Mouse (Mus musculus) kidney, embryonic 14.5 days (tissue): Measurements from ENCODE around the gene Tubb5. TPM values are rescaled to one million over a fixed set of nuclear protein-coding genes. Genes with fewer than 3 reads are reported as not detected.

Experiments
- ATAC-seq: fragments of 200-750 bp; cut with Nextera tagmentation; 2 replicates; pipeline ENCODE4 v1.8.0; 2017; ENCODE audit warnings: moderate number of reproducible peaks, mild to moderate bottlenecking, moderate TSS enrichment, moderate library complexity; ENCODE audit not compliant: low FRiP score, low TSS enrichment
- H3K27ac ChIP-seq: fragments of 300-500 bp; sonication (generic); 2 replicates; pipeline ENCODE4 v1.5.1; 2014; ENCODE audit warnings: low read depth, mild to moderate bottlenecking, low read length, moderate library complexity, mixed read lengths
- H3K27me3 ChIP-seq: fragments of 300-500 bp; sonication (generic); 2 replicates; pipeline ENCODE4 v1.6.1; 2014; ENCODE audit warnings: mild to moderate bottlenecking, low read length; ENCODE audit not compliant: control insufficient read depth, insufficient read depth
- H3K36me3 ChIP-seq: fragments of 300-500 bp; sonication (generic); 2 replicates; pipeline ENCODE4 v1.6.1; 2014; ENCODE audit warnings: low read length, mixed read lengths; ENCODE audit not compliant: control insufficient read depth, insufficient read depth
- H3K4me1 ChIP-seq: fragments of 300-500 bp; sonication (generic); 2 replicates; pipeline ENCODE4 v1.6.1; 2014; ENCODE audit warnings: low read length, mixed read lengths; ENCODE audit not compliant: control insufficient read depth, insufficient read depth
- H3K4me2 ChIP-seq: fragments of 300-500 bp; sonication (generic); replicated peaks from 2 replicates; pipeline ENCODE4 v1.6.1; 2014; ENCODE audit warnings: low read depth, mild to moderate bottlenecking, low read length
- H3K4me3 ChIP-seq: fragments of 300-500 bp; sonication (generic); 2 replicates; pipeline ENCODE4 v1.5.1; 2014; ENCODE audit warnings: mild to moderate bottlenecking, low read length
- H3K9ac ChIP-seq: fragments of 300-500 bp; sonication (generic); 2 replicates; pipeline ENCODE4 v1.6.1; 2014; ENCODE audit warnings: low read depth, mild to moderate bottlenecking, low read length, moderate library complexity
- H3K9me3 ChIP-seq: fragments of 300-500 bp; sonication (generic); 2 replicates; pipeline ENCODE4 v1.6.1; 2016; ENCODE audit warnings: low read length; ENCODE audit not compliant: control insufficient read depth
- WGBS: fragments of 180-500 bp; shearing (Covaris S2); extraction: QIAGEN DNeasy Blood & Tissue Kit; methylation state at CpG from one replicate; pipeline ENCODE4 v1.1.7; 2014; 5-methylcytosine and 5-hydroxymethylcytosine counted together
- polyA plus RNA-seq: library from polyadenylated mRNA; unstranded; fragments of >200 nt; fragmentation: Nextera tagmentation; extraction: Ambion mirVana; gene quantifications from 2 replicates; pipeline ENCODE4 v1.2.1, GENCODE M21; 2014

Gene Tubb5
- polyA plus RNA-seq, 1 experiment from 2014 or later, result 1,103 TPM

DNA sequence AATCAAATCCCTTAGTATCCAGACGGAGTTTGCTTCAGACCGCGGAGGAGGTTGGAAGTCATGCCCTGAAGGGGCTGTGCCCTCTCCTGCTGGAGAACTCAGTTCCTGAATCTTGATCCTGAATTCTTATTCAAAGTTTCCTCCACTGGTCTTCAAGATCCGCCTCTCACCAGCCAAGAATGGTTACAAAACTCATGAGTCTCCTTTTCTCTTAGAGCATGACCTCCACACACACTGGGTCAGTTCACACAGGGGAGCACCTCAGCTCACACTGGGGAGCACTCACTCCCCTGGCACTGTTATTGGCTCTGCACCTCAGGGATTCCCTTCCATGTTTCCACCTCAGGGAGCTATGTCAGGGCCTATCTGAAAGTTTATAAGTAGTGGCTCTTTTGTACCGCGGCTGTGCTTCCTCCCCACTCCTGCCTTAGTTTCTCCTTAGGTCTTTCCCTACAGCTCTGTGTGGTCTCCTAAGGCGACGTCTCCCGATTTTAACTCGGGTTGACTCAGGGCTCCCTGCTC is 26.8 kb upstream of the Tubb5 start:
- Histone ChIP-seq H3K4me2 (peak overlapping the region; percentile 58), H3K9ac (peak overlapping the region; percentile 60), H3K27ac (peak overlapping the region; percentile 91), H3K4me3 (peak overlapping the region; percentile 54), H3K4me1 (peaks cover 41% of the 10 kb centered on the region), H3K27me3 (no peaks in the 10 kb centered on the region), H3K9me3 (no peaks in the 10 kb centered on the region), H3K36me3 (no peaks in the 10 kb centered on the region)
- ATAC-seq, result no peak
- 24% methylated on average over 10 of the region's 10 CpGs for WGBS

DNA sequence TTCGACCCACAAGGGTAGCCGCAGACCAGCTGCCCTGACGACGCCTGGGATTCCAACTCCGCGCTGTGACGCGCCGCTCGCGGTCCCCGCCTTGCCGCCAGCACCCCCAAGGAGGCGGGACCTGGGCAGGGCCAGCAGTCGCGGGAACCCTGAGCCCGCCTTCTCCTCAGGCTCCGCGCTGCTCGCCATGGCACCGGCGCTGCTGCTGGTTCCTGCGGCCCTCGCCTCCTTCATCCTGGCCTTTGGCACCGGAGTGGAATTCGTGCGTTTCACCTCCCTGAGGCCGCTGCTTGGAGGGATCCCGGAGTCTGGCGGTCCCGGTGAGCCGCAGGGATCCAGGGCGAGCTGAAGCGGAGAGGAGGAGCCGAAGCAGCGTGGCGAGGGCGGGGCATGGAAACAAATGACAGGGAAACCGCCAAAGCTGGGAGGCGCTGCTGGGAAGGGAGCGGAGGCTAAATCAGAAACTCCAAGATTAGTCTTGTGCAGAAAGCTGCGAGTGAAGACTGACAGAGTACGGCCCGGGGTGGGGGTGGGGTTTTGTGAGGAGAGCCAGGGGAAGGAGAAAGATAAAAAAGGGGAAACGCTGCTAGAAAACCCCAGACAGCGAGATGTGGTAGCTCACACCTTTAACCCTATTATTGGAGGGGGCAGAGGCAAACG is 23.2 kb upstream of the Tubb5 start, which contains the start of gene Nrm:
Gene Nrm (plus strand): TSS at position 121 of the 660 bp plus-strand sequence.
- H3K9ac ChIP-seq, result peak within 1 kb of the TSS; percentile 73
- no peaks in the 10 kb centered on the region for H3K27me3 ChIP-seq
- H3K4me2 ChIP-seq, result peak within 1 kb of the TSS; percentile 51
- no peaks in the 10 kb centered on the region for H3K9me3 ChIP-seq
- H3K36me3 ChIP-seq, result peaks cover 18% of the 10 kb centered on the region
- peak within 1 kb of the TSS; percentile 77 for H3K4me3 ChIP-seq
- peak within 1 kb of the TSS; percentile 75 for H3K27ac ChIP-seq
- WGBS, result under 1% methylated on average over 47 of the region's 47 CpGs
- H3K4me1 ChIP-seq, result peaks cover 13% of the 10 kb centered on the region; the same call in 1 of the 2 replicates
- ATAC-seq, result peak; percentile 91

DNA sequence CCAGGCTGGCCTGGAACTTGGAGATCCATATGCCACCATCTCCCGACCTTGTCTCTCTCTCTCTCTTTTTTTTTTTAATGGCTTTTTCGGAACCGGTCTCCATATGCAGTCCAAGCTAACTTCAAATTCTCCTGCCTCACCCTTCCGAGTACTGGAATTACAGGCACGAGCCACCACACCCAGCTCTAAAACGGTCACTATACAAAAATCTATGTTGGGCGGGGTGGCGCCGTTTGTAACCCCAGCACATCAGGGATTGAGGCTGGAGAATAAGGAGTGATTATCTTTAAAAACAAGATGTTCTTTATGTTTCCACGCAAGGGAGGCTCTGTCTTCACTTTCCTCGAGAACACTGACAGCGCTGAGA is 22.7 kb upstream of the Tubb5 start:
- H3K4me2 ChIP-seq, result peak overlapping the region; percentile 51
- 3% methylated on average over 12 of the region's 12 CpGs for WGBS
- H3K9me3 ChIP-seq, result no peaks in the 10 kb centered on the region
- peak overlapping the region; percentile 75; the same call in 1 of the 2 replicates for H3K27ac ChIP-seq
- H3K27me3 ChIP-seq, result no peaks in the 10 kb centered on the region
- ATAC-seq, result peak; percentile 10
- peaks cover 18% of the 10 kb centered on the region for H3K36me3 ChIP-seq
- H3K4me1 ChIP-seq, result peaks cover 13% of the 10 kb centered on the region; the same call in 1 of the 2 replicates
- H3K9ac ChIP-seq, result peak overlapping the region; percentile 73
- H3K4me3 ChIP-seq, result peak overlapping the region; percentile 77

GRCm38 (mm10) chr17:35859835-35860234 is 21.7 kb upstream of the Tubb5 start:
- Histone ChIP-seq H3K4me2 (no peak overlapping the region), H3K36me3 (peaks cover 20% of the 10 kb centered on the region), H3K4me1 (peaks cover 10% of the 10 kb centered on the region; the same call in 1 of the 2 replicates), H3K9ac (no peak overlapping the region), H3K27me3 (no peaks in the 10 kb centered on the region), H3K9me3 (no peaks in the 10 kb centered on the region), H3K4me3 (no peak overlapping the region), H3K27ac (no peak overlapping the region)
- 45% methylated on average over 2 of the region's 2 CpGs for WGBS
- no peak for ATAC-seq

DNA sequence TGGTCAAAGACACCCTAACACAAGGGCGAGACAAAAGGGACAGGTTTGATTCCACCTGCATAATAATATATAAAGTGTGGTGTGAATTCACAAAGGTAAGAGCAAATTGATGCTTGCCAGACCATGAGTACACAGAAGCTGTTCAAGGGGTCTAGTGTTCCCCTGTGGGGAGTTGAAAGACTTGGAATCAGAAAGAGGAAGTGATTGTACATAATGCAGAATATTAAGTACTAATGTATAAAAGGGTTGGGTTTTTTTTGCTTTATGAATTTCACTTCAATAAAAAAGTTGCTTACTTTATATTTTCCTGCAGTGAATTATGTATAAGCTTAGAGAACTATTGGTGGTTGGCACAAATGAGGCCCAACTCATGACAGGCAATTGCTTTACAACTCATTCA is 21.3 kb upstream of the Tubb5 start:
- no peak for ATAC-seq
- WGBS, result 98% methylated on average over 1 of the region's 1 CpGs
- no peak overlapping the region for H3K4me2 ChIP-seq
- H3K36me3 ChIP-seq, result peaks cover 24% of the 10 kb centered on the region
- H3K27me3 ChIP-seq, result no peaks in the 10 kb centered on the region
- H3K4me1 ChIP-seq, result peaks cover 6% of the 10 kb centered on the region; the same call in 1 of the 2 replicates
- H3K27ac ChIP-seq, result no peak overlapping the region
- no peak overlapping the region for H3K9ac ChIP-seq
- H3K4me3 ChIP-seq, result no peak overlapping the region
- H3K9me3 ChIP-seq, result no peaks in the 10 kb centered on the region

- no peak overlapping the region for H3K4me2 ChIP-seq
- H3K27ac ChIP-seq, result no peak overlapping the region
- H3K36me3 ChIP-seq, result peaks cover 83% of the 10 kb centered on the region
- no peak overlapping the region for H3K4me3 ChIP-seq
- no peaks in the 10 kb centered on the region for H3K4me1 ChIP-seq
- no peak for ATAC-seq
- WGBS, result 94% methylated on average over 3 of the region's 3 CpGs
- H3K9me3 ChIP-seq, result no peaks in the 10 kb centered on the region
- H3K9ac ChIP-seq, result no peak overlapping the region
- H3K27me3 ChIP-seq, result no peaks in the 10 kb centered on the region
Observed at GRCm38 (mm10) chr17:35850974-35851373, 12.9 kb upstream of the Tubb5 start.

GRCm38 (mm10) chr17:35848112-35848511 is 10.0 kb upstream of the Tubb5 start:
- no peak overlapping the region for H3K9ac ChIP-seq
- WGBS, result 58% methylated on average over 1 of the region's 1 CpGs
- H3K4me2 ChIP-seq, result no peak overlapping the region
- 0 out of 2 replicates have a peak, but pooled peaks have one; percentile 53 for ATAC-seq
- H3K27ac ChIP-seq, result no peak overlapping the region
- no peaks in the 10 kb centered on the region for H3K9me3 ChIP-seq
- no peaks in the 10 kb centered on the region for H3K27me3 ChIP-seq
- peaks cover 80% of the 10 kb centered on the region for H3K36me3 ChIP-seq
- no peak overlapping the region for H3K4me3 ChIP-seq
- 0 out of 2 replicates have a peak, but pooled peaks cover 1% of the 10 kb centered on the region for H3K4me1 ChIP-seq

- no peak overlapping the region for H3K4me3 ChIP-seq
- no peak overlapping the region for H3K27ac ChIP-seq
- no peak for ATAC-seq
- WGBS, result 92% methylated on average over 3 of the region's 3 CpGs
- no peaks in the 10 kb centered on the region for H3K27me3 ChIP-seq
- H3K4me1 ChIP-seq, result peaks cover 16% of the 10 kb centered on the region; the same call in 1 of the 2 replicates
- no peak overlapping the region for H3K9ac ChIP-seq
- H3K9me3 ChIP-seq, result no peaks in the 10 kb centered on the region
- peaks cover 39% of the 10 kb centered on the region for H3K36me3 ChIP-seq
- H3K4me2 ChIP-seq, result no peak overlapping the region
Observed at GRCm38 (mm10) chr17:35843514-35843913, 5.4 kb upstream of the Tubb5 start.

DNA sequence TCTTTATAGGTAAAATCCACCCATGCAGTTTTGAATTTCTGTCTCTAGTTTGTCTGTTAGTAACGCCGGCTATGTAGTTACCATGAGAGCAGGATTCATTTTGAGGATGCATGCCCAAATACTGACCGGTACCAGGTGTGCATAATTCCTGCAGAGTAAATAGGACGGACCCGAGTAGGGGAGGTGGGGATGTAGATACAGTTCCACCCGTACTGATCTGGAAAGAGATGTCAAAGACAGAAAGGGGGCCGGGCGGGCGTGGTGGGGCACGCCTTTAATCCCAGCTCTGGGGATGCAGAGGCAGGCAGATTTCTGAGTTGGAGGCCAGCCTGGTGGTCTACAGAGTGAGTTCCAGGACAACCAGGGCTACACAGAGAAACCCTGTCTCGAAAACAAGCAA is 3.9 kb upstream of the Tubb5 start:
- WGBS, result 16% methylated on average over 11 of the region's 11 CpGs
- Histone ChIP-seq H3K9me3 (no peaks in the 10 kb centered on the region), H3K4me3 (peak overlapping the region; percentile 58), H3K27ac (peak overlapping the region; percentile 65), H3K36me3 (peaks cover 24% of the 10 kb centered on the region), H3K4me1 (peaks cover 16% of the 10 kb centered on the region; the same call in 1 of the 2 replicates), H3K4me2 (peak overlapping the region; percentile 74), H3K27me3 (no peaks in the 10 kb centered on the region), H3K9ac (peak overlapping the region; percentile 67)
- ATAC-seq, result no peak
